Mouse (Mus musculus): ENCODE data around the gene Tbc1d19.

Gene Tbc1d19

DNA sequence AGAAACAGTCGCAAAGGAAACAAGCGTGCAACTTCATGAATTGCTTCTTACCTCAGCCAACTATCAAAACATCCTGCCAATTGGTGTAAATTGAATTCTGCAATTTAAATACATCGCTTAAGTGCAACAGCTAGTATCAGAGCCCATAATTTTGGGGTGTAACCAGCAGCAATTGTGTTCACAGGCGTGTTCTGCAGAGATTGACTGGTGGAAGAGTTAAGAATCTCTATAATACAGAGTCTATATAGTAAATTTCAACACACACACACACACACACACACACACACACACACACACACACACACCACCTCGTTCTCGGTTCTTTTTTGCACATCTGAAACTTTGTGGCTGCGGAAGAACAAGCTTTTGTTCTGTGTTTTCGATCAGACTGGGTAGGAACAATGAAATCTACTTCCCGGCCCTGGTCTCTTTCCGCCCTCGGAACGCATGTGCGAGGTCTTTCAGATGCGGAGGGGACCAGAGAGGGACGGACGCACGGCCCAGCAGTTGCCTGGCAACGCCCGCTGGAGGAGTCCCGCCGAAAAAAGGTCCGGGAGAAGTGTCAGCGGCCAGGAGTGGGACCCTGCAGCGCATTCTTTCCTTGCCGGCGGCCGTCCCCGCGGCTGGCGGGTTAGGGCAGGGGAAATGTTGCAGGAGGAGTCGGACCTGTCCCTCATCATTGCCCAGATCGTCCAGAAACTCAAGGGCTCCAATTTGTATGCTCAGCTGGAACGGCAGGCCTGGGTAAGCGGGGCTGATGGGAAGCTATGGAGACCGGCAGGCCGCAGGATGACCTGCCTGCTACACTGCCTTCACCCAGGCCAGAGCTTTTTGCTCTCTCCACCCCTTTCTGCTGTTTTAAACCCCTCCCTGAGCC lies at the start of gene Tbc1d19:
Tbc1d19 (plus strand) TSS at position 492 of the 877 bp plus-strand sequence.
- peak; percentile 100 for ATAC-seq (ENCODE audit: low TSS enrichment)

DNA sequence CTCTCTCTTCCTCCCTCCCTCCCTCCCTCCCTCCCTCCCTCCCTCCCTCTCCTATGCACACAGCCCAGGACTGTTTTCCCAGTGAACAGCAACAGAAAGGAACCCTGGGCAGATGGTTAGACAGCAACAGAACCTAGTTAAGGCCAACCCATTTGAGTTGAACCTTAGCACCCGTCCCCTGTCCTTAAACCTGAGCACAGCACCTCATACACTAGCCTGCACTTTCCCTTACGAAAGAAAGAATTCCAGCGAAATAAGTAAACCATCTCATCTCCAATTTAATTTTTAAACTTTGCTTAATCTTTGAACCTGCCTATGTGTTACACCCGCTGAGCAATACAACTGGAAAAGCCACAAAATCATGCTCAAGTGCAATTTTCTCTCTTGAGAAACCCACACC lies 49.5 kb upstream of the Tbc1d19 start:
- ATAC-seq (ENCODE audit: low TSS enrichment) = no peak

DNA sequence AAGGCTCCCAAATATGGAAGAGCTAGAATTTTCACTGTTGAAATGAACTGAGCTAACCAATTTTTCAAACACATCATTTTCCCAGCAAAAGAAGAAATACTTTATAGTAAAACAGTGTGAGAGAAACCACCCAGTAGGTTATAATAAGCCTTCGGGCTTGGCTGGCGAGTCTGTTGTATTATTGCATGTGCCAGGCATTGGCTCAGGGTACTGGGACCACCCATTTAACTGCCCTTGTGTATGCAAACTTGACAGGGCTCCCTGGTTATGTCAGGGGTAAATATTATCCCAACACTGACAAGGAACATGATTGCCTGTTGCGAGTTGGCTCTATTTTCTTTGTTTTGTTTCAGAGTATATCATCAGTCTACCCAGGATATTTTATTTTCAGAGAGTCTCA lies 48.5 kb upstream of the Tbc1d19 start:
- peak; percentile 77 for ATAC-seq (ENCODE audit: low TSS enrichment)

DNA sequence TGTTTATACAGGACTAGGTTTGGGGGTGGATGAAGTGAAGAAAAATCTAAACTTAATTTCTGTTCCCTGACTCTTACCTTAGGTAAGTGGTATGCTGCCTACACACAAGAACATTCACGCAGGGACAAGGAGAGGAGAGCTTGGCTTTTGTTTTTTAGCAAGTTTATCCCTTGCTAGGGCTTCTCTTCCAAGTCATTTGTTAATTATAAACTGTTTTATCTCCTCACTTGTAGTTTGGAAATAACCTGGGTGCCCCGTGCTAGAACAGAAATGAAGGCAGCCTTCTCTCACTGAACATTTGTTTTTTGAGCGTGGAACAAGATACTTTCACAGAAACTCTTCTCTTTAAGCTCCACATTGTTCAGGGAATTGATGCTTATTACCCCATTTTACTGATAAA lies 48.1 kb upstream of the Tbc1d19 start:
- peak; percentile 85 for ATAC-seq (ENCODE audit: low TSS enrichment)

DNA sequence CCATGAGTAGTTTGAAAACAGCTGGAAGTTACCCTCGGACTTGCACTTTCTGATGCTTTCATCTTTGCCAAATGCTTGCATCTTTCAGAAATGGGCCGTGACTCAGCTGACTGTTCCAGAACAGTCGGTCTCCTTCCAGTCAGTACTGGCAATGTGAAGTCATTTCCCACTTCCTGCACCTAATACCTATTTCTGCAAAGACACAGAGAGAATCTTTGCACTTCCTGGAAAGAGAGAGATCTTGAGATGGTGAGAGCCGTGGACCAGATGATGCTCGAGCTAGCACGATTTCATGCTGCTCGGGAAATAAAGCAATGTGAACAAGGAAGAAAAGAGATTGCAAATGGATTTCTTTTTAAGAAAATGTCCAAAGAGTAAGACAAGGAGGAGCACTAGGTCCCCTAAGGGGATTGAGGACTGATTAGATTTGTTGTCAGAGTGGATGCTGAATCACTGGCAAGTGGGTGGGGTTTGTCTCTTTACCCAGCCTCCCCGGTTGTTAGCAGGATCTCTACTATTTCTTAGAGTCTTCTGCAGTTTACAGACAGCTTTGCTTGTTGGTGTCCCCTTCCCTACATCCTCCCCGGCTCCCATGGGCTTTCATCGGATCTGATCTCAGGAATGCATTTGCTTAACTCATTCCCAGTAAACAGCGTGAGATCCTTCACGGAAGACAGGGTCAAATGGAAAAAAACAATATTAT lies 24.4 kb upstream of the Tbc1d19 start:
- peak; percentile 88 for ATAC-seq (ENCODE audit: low TSS enrichment)

DNA sequence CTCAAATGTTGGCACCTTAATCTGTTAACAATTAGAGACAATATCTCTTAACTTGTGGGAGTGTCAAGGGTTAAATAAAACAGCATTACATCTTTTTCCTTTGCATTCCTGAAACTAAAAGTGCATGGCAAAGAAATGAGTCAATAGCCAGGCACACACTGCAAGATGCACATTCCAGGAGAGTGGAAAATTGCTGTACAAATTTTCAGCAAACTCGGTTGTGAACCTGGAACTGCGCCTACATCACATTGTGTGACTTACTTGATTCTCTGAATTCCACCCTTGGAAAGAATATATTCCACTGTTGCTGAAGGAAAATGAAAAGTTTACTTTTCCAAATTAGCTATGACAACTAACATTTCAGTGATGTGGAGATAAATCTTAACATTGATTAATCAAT lies 8.0 kb upstream of the Tbc1d19 start:
- ATAC-seq (ENCODE audit: low TSS enrichment) = no peak

DNA sequence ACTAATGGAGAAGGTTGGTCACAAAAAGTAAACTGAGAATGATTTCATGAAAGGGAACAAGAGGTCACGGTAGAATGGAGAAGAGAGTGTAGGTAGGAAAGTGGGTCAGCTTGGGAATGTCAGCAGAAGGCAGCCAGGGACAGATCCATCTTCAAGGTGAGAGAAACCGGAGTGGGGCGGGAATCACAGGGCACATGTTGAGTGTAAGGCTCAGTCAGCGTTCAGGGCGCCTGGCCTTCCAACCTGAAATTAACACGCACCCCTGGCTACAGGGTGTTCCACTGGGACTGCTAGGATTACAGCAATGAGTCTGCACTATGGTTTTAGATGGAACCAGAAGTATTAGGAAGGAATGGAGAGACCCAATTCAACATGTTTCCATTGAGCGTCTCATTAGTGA lies 10.3 kb downstream of the Tbc1d19 start:
- ATAC-seq (ENCODE audit: low TSS enrichment) = no peak

DNA sequence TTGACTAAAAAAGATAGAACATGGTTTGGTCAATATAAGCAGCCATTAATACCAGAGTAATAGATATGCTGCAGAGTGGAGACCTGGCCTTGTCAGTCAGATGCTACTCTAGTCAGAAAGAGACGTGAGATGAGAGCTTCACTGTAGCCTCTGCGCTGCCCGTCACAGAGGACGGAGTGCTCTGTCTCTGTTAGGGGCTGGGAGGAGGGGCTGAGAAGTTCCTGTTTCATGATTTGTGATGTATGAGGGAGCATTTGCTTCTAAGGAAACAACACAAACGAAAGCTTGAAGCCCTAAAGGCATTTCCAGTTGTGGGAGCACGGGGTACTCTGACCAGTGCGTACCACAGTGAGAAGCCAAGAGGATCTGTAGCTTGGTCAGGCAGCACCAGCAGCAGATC lies 16.5 kb downstream of the Tbc1d19 start:
- no peak for ATAC-seq (ENCODE audit: low TSS enrichment)

DNA sequence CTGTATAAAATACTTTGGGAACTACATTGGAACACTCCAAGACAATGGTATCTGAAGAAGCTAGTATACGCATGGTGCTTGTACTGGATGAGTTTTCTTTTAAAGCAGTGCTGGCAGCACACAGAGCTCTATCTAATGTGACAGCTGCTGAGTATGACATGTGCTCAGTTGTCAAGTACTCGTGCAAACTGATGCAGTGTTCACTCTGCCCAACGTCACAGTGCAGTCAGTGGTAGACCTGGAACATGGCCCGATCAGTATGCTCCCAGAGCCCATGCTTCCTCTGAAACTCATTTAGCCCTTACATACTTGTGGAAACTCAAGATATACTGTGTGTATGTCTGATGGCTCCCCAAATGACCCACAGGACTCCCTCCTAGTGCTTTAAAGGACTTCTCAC lies 25.1 kb downstream of the Tbc1d19 start:
- ATAC-seq (ENCODE audit: low TSS enrichment) = no peak

DNA sequence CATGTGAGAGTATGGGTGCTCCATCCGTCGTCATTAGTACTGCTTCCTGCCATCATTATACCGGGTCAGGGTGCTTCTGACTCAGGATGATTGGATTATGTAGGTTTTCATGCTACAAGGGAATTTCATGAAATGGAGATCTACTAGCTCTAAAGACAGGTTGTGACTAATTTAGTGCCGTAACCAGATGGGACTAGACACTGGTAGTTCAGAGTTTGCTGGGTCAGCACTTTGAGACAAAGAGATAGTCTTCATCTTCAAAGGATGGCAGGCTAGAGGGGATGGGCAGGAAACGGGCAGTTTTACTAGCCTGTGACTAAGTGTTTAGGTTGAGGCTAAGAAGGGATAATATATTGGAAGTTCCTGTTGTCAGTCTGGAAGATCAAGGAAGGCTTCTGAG lies 31.9 kb downstream of the Tbc1d19 start:
- no peak for ATAC-seq (ENCODE audit: low TSS enrichment)

DNA sequence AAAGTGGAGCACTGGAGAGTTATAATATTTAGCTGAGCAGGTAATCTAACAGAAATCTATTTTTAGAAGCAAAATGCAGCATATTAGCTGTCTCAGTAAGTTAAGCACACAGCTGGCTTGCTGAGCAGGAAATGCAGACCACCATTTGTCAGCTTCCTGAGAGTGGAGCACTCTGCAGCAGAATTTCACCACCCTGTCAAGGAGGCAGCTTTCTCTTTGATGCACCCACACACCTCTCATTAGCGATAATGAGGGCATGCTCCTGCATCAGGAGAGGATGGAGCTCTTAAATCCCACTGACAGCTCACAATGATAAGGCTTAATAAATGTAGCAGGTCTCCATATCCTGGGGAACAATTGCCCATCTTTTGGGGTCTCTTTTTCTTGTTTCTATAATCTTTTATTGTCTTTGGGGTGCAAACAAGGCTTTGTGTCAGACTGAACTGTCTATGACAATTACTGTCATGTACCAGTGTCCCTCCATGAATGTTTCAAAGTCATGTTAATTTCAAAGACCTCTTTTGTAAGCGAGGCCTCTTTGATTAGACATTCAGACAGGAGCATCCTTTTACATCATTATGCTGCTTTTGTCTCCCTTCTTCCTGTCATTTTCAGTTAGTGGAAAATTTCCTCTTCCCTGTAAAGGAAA lies 39.0 kb downstream of the Tbc1d19 start:
- ATAC-seq (ENCODE audit: low TSS enrichment) = no peak

DNA sequence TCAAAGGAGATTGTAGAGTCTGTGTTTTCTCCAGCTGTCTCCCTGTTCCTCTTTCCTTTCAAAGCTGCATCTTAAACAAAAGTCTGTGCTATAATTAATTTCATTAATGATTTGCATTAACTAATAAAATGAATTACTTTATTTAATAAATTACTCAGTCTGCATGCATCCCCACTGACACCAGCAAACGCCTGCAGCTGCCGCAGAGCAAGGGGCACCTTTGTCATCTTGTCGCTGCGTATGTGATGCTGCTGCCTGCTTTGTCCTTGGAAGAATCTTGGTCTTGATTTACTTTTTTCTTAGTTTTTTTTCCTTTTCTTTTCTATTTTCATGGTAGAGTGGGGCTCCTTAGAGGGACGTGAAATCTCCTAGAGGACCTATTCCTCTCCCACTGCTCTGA lies 43.2 kb downstream of the Tbc1d19 start:
- no peak for ATAC-seq (ENCODE audit: low TSS enrichment)

DNA sequence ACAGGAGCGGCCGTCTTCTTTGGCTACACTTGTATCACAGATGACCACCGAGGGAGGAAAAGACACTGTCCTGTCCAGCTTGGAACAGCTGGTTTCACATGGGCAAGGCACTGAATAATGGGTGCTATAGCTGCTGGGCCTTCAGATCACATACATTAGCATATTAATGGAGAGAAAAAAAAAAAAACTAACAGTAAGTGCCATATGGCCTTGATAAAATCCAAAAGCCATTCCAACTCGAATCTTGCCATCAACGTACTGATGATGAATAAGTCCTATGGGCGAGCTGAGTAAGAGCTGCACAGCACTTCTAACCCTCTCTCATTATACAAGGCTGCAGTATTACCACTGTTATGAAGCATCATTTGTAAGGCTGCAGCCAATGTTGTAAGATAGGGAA lies 45.2 kb downstream of the Tbc1d19 start:
- no peak for ATAC-seq (ENCODE audit: low TSS enrichment)

DNA sequence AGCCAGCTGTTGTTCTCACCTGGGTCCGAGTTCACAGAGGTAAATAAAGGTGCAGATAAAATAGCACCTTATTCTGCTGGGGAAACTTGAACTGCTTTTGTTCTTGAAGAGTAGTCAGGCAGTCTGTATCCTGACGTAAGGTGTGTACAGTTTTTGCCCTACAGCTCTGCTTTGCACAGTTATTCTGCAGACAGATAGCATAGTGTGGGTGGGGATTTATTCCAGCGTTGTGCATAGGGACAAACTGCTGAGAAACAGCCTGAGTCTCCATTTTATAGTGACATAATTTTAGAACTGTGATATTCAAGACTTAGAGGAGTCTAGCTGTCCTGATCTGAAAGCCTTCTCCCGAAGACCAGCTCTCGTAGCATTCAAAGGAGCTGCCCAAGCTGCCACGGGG lies 46.6 kb downstream of the Tbc1d19 start:
- ATAC-seq (ENCODE audit: low TSS enrichment) = peak; percentile 98

DNA sequence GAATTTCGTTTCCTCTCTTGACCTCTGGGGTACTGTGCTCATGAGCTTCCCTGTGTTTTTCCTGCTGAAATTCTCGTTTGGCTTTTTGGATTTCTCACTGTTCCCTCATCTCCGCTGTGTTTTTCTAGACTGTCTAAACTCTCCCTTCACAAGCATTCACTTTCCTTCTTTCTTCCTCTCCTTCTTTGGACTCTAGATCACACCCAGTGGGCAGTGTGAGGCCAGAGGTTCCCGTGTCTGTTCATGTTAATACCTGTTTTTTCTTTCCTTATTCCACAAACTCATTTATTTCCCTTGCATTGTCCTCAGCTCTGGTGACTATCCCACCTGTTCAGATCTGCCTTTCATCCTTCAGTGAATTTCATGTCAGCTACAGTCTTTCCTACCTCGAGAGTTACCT lies 55.7 kb downstream of the Tbc1d19 start:
- no peak for ATAC-seq (ENCODE audit: low TSS enrichment)

DNA sequence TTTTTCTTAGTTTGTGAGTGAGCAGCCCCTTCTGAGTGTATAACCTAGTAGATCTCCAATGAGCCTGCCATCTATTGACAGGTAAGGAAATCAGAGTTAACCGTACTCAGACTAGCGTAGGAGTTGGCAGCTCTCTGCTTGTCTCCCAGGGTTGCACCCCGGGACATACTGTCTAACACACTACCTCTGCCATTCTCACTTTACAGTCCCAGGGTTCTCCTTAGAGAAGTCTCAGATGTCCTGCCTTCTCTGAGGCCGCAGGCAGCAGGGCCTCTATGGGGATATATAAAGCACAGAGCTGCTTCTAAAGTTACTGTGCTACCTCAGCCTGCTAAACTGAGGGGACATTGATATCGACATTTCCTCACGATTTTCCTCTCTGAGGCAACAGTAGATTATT lies 56.6 kb downstream of the Tbc1d19 start:
- ATAC-seq (ENCODE audit: low TSS enrichment) = no peak

DNA sequence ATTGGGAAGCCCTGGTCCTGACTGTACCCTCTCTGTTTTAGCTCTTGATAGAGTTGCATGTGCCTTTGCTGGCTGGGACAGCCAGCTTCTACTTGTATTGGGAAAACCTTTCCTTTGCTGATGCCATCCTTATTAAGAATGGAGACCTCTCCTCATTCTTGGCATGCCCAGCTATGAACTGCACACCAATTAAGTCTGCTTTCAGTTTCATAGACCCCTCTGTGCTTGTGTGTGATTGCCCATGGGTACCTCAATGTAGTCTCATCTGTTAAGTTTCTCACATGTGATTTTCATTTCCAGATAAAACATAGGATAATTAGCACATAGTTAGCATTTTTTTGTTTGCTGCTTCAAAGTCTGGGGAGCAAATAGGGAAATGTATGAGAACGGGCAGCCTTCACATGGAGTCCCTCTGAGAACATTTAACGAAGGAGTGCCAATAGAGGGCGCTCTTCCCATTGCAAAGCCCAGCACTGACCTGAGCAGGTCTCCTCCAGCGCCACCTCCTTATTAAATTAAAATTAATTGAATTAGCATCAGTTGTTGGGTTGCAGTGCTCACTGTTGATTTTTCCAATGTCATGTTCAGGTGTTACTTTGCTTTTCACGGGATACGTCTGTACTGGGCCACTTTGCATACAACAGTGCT lies 62.4 kb downstream of the Tbc1d19 start:
- peak; percentile 95 for ATAC-seq (ENCODE audit: low TSS enrichment)

DNA sequence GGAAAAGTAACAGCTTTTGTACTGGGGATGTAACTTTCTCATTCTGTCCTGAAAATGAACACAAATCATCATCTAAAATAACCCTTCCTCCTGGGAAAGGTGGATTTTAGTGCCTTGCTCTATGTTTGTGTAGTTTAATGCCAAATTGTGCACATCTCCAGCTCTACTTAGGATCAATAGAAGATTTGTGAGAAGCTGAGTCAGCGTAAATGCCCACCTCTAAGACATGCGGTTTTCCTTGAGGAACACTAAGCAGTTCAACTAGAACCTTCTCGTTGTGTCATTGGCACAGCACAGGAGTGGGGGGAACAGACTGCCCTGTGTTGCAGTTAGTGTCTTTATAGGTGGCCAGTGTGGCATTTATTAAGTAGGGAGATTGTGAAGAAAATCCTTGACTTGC lies 65.6 kb downstream of the Tbc1d19 start:
- ATAC-seq (ENCODE audit: low TSS enrichment) = no peak

DNA sequence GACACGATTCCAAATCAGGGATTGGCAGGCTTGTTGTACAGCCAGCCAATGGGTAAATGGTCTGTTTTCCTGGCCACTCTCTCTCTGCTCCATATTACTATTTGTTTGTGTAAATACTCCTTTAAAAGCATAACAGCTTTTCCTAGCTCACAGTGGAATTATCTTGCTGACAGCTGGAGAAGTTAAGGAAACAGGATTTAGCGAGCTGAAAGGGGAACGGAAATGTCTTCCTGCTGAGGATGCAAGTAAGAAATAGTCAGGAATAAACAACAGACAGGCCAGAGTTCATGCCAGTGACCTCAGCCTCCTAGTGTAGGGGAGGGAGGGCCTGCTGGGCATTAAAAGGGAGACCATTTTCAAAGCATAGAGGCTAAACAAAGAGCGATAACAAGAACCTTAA lies 71.3 kb downstream of the Tbc1d19 start:
- 0 out of 2 replicates have a peak, but pooled peaks have one; percentile 21 for ATAC-seq (ENCODE audit: low TSS enrichment)

DNA sequence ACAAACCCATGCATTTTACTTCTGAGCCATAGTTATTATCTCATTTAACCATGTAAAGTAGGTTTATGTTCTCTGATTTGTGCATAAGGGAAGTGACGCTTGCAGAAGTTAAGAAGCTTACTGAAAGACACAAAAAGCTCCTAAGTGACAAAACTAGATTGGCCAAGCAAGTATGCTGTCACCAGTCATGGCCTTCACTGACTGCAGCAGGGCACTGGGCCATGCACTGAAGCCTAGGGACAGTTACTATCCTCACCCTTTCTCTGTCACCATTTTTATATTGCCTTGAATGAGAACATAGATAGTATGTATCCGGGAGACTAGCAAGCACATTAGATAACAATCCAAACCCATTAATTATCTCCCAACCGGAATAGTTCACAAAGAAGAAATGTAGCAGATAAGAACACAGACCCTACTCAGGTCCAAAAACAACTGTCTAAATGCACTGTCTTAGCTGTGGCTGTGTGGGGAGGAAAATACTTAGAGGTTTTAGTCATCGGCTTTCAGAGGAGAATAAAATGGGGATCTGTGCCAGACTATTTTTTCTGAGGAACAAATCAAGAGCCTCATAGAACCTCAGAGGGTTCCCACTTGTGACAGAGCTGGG lies 72.1 kb downstream of the Tbc1d19 start:
- ATAC-seq (ENCODE audit: low TSS enrichment) = peak; percentile 58; the same call in 1 of the 2 replicates

DNA sequence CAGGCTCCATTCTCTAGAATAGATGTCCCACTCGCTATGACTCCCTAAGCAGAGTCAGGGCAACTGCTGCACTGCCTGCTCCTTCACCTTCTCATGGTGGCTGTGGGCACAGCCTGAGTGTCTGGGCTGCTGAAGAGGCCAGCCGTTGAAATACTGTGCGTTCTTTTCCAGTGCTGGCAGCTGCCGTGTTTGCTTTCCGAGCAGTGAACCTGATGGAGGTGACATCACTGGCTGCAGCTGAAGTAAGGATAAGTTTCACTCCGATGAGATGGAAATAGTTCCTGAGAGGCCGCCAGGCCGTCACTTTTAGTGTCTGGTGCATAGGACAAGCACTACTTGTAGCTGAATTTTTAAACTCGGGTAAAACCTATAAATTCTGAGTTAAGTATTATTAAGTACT lies 92.0 kb downstream of the Tbc1d19 start:
- no peak for ATAC-seq (ENCODE audit: low TSS enrichment)

DNA sequence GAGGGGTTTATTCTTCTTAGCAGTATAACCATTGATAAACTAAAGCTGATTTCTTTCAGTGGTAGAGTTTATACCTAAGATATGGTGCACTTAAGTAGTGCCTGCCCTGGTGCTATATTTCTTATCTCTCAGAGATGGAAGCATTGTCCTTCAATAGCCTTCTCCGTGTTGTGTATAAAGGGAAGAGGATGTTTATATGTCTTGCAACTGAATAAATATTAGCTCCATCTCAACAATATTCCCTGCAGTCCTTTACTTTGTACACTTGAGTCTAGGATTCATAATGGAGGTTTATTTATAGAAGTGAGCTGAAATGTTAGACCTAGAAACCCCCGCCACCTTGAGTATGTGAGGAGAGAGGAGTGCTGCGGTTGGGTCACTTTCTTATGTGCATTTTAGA lies 93.4 kb downstream of the Tbc1d19 start:
- ATAC-seq (ENCODE audit: low TSS enrichment) = no peak

All from frontal cortex, adult (tissue).